Mouse (Mus musculus): ENCODE data around the gene Plekhb1. TPM values are rescaled to one million over a fixed set of nuclear protein-coding genes. Genes with fewer than 3 reads are reported as not detected.

The Plekhb1 gene
- 100 to 1,000 TPM; 207 to 223 TPM for total RNA-seq (2021)

DNA sequence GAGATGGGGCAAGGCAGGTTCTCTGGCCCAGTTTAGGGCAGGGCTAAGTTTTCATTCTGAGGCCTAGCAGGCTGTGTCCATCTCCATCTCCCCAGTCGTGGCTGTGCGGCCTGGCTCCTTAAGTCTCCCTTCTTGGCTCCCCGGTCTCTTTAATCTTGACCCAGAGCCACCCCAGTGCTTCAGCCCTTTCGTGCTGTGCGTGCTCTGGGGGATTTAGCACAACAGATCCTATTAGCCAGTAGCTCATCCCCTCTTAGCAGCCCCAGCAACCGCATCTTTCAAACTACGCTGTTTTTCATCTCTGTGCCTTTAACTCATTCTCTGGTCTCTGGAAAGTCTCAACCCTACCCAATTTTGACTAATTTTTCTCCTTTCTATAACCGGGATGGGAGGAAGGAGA is at the start of gene Plekhb1:
TSS of gene Plekhb1 (minus strand) at position 184 of the 400 bp plus-strand sequence.
- DNase-seq, result no peak

DNA sequence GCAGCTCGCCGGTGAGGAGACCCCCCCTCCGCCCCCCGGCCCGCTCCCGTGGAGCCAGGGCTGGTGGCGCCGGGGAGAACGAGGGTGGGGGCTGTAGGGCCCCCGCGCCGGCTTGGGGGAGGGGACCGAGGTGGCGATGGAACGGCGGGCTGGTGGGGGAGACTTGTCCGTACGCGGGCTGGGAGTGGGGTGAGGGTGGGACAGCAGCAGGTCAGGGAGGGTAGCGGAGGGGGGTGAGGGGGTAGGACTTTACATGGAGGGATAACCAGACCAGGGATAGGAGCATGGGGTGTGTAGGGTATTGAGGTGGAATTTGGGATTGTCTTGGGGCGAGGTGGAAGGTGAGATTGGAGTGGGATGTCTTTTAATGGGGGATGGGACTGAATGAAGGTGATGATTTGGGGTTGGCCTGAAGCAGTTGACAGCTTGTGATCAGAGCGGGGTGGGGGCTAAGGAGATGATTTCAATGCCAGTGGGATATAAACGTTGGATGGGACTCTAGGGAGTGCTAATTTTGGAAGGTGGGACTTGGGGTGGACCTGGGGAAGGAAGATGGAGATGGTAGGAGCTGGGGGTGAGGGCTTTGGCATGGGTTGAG is 44.8 kb upstream of the Plekhb1 start:
- peak in 1 of 2 experiments; percentile 24 for DNase-seq

DNA sequence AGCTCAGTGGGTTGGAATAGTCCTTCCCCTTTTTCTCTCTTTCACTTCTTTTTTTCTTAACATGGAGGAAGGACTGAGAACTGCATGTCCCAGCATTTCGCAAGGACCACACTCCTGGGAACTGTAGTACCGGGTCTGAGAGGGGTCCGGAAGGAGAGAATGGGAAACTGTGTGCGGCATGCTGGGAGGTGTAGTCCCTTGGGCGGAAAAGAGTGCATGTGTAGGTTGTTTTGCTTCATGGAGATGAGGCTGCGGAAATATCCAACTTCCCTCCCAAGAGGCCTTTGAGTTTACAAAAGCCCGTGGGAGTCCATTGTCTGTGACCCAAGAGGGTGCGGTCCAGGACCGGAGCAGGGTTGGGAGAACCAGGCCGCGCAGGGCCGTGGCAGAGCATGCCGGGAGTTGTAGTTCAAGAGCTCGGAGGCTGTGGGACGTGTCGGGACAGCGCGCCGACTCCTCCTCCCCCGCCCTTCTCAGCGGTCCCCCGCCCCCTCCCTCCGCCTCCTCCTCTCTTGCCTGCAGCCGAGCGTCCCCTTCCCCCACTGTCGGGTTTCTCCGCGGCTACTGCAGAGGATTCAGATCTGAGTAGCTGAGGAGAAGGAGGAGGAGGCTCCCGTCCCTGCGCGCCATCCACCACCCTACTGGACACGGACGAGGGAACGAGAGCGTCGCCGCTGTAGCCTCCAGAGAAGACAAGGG is 44.1 kb upstream of the Plekhb1 start, which contains the start of gene Fam168a:
TSS of gene Fam168a (plus strand) at position 493 of the 699 bp plus-strand sequence.
- peak; percentile 92 to 94 for DNase-seq

DNA sequence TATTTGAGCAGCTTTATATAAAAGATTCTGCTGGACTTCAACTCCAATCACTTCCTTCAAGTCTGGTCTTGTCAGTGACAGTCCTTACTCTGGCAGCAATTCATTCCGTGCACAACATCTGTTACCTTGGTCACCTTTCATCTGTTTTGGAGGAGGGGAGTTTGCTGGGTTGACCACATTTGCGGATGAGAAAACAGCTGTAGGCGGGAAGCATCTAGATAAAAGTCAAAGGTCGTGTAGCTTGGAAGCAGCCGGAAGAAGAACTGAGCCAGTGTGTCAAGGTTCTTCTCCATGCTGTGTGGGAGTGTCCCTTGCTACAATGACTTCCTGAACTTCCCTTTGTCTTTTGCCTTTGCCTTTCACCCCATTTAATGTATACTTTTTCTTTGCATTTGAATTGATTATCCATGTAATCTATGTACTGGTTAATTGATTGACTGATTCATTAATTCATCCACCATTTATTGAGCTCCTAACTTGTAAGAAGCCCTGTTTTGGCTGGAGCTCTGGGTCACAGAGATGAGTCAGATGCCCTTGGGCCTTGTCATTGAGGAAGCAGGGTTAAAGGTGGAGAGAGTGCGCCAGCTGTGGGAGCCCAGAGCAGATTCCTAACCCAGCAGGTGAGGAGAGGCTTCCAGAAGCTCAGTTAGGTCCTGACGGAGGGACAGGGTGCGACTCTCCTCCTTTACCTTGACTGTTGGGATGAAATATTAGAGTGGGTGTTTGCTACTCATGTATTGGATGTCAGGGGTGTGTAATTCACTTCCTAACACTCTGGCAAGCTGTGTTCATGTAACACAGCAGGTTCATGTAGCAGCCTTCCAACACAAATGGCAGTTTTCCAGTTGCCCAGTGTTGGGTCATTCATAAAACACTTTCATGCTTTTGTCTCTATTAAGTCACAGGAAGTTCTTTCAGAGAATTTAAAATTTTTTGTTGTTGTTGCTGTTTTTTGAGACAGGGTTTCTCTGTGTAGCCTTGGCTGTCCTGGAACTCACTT is 37.9 kb upstream of the Plekhb1 start:
- DNase-seq, result no peak

DNA sequence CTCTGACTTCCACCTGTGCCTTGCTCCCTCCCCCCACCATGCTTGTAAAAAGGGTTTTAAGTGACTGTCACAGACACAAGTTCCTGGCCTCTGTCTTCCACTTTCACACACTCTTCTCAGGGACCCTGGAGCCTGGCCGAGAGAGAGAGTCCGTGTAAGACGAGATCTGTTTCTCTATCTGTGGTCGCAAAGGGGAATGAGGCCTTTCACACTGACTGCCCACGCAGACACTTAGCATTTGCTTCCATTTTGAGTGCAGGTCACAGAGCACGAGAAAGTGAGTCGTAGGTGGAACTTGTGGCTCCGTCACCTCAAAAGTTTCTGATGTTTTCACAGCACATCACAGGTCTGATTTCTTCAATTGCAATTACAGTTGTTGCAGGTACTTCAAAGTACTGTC is 31.0 kb upstream of the Plekhb1 start:
- no peak for DNase-seq

DNA sequence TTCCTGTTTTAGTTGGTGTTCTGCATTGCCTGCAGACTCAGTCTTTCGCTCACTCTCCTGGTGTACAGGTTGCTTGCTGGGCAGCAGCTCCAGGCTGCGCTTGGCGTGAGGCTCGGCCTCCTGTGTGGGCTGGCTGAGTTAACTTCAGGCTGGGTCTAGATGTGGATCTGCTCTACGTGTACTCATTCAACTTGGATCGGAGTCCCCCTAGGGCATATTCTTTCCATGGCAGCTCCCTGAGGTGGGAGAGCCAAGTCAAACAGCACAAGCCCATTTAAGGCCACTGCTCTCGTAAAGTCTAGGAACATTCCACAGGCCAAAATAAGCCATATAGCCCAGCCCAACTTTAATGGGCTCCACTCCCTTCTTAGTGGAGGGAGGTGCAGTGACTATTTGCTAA is 26.3 kb upstream of the Plekhb1 start:
- DNase-seq, result no peak

DNA sequence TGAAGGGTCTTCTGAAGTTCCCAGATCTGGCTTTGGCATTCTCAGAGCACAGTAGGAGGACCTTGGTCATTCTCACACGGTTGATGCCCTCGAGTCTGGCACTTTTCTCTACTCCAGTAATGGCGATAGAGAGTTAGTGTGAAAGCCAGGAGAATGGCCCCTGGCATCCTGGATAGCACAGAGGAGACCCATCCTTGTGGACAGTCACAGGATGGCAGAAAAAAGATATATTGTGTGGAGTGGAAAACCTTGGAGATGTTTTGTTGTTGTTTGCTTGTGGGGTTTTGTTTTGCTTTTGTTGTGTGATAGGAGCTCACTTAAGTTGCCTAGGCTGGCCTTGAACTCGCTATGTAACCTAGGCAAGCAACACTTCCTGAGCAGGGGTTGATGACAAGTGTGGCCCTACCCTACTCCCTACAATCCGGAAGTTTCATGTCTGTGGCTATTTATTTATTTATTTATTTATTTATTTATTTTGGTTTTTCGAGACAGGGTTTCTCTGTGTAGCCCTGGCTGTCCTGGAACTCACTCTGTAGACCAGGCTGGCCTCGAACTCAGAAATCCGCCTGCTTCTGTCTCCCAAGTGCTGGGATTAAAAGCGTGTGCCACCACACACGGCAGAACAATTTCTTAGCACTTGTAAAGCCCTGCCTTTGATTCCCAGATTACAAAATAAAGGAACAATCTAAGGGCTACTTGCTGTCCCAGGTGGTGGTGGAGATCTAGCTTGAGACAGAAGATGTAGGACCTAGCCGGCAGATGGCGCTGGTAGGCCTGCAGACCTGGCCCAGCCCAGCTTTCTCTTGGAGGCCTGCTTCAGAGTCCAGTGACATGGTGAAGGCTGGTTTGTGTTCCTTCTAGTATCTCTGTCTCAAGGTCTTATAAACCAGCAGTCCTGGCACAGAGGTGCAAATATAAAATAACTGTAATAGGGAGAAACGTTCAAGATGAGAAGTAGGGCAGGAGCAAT is 23.1 kb upstream of the Plekhb1 start:
- DNase-seq, result peak; percentile 50 to 65

DNA sequence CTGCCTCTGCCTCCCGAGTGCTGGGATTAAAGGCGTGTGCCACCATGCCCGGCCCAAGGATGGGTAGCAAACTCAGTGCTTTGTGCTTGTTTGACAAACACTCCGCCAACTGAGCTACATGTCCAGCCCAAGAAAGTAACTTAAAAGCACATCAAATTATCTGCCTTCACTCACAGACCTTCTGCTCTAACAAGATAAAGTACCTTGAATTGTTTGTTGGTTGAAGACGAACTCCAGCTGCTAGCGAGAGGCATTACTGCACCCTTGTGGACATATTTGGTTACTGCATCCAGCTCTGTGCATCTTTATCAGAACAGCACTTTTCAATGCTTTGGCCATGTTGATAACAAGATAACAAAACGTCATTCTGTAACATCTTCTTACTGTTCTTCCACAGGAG is 22.3 kb upstream of the Plekhb1 start:
- peak in 1 of 2 experiments; percentile 25 for DNase-seq

DNA sequence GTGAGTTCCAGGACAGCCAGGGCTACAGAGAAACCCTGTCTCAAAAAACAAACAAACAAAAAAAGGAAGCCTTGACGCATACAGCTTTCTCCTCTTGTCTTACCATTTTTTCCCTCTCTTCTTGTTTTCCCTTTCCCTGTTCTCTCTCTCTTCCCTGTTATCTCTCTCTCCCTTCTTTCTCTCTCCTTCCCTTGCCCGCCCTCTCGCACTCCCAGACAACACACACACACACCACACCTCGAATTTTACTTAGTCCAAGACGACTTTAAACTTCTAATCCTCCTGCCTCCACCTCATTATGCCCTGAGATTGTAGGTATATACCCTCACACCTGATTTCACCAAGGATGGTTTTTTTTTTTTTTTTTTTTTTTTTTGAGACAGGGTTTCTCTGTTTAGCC is 21.9 kb upstream of the Plekhb1 start:
- no peak for DNase-seq

DNA sequence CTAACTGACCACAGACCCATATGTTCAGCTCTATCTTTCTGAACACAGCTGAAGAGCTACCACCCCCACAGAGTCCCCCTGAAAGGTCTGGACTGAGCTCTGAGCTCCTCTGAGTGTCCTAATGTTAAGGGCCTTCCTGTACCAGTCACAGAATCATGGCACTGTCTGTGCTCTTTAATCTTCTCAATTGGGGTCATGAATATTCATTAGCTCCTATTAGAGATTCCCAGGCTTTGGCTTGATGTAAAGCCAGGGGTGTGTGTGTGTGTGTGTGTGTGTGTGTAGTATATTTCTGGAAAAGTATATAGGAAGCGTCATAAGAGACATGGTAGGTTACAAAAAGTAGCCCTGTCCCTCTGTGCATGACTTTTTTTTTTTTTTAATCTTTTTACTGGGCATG is 21.0 kb upstream of the Plekhb1 start:
- no peak for DNase-seq

DNA sequence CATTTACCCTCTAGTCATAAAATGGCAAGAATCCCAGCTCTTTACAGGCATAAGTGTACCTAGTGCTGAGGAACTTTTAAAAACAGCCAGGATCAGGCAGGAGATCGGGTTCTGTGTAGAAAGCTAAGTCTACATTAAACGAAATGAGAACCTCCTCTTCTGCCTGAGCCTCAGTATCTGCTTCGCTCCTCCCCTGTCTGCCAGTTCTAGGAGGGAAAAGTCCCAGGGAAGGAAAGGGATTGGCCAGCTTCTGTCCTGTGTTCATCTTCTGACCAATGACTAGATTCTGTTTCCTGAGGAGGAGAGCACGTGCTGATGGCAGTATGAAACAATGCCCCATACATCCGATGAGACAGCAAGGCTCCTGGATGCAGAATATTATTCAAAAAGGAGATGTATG is 18.9 kb upstream of the Plekhb1 start:
- no peak for DNase-seq

DNA sequence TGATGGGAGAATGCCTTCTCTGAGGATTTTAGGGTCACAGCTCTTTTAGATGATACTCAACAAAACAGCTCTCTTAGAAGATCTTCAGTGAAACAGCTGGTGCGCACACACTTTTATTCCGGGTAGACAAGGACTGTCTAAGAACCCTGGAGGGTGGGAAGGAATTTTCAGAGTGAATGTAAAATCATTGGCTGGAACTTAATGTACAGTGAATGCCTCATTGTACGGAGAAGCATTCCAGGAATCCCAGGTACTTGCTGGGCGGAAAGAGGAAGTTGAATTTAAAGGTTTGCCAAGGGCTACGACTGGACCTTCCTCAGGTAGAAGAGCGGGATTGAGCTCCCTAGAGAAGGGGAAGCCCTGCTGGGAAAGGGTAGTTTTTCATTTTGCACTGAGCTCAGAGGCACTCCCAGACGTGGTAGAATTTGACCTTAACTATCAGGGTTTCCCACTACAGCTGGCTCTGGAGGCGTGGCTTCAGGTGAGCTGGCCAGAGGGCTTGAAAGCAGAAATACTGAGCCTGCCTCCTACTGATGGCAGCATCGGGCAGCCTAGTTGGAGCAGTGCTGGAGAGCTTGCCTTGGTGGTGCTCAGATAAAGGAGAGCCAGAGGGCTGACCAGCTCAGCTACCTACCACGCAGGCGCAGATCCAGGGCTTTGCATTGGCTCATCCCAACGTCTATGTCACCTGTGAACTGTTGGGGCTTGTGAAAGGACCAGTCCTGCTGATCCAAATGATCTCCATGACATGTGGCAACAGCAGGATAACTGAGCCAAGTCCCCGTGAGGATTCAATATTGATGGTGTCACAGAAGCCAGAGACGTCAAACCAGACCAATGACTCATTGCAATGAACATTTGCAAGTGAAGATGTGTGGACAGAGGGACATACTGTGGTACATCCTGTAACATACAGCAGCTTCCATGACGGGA is 17.0 kb upstream of the Plekhb1 start:
- DNase-seq, result no peak

DNA sequence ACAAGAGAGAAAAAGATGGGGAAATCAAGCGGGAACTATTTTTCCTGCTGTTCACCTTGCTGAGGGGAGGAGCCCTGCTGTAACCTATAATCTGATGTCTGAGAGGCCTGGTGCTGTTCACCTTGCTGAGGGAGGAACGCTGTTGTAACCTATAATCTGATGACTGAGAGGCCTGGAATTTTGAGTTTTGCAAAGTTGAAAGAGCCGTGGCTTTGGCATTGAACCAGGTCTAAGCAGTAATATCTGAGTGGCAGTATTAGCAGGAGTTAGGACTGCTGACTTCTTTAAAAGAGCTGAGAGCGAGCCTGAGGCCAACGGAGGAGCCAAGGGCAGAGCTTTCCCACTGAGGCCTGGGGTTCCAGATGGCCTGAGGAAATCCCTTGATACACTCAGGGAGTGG is 15.8 kb upstream of the Plekhb1 start:
- no peak for DNase-seq

DNA sequence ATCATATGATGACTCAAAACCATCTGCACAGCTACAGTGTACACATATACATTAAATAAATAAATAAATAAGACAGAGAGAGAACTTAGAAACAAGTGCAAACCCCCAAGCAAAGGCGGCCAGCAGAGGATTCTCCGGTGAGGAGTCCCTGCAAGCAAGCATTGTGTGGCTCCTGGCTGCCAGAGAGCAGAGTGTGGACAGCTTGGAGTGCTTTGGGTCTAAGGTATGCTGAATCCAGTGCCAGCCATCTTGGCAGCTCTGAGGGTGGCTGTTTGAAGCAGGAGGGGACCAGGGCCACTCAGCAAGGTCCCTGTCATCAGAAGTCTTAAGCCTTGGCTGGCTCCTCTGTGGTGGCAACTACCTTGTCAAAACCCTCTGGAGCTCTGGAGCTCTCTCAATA is 12.7 kb upstream of the Plekhb1 start:
- no peak for DNase-seq

DNA sequence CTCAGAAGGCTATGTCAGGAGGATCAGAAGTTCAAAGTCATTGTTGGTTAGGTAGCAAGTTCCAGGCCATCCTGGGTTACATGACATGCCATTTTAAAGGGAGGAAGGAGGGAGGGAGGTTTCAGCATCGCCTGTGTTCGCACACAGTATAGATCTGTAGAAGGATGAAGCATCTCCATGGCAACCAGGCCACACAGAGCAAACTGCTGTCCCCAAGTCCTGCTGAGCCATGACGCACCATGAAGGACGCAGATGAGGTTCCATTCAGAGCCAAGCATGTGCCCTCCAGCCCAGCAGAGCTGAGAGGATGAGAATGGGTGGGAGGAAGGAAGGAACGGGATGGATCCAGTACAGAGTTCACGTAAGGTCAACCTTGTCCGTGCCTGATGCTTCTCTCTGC is 11.2 kb upstream of the Plekhb1 start:
- DNase-seq, result no peak

DNA sequence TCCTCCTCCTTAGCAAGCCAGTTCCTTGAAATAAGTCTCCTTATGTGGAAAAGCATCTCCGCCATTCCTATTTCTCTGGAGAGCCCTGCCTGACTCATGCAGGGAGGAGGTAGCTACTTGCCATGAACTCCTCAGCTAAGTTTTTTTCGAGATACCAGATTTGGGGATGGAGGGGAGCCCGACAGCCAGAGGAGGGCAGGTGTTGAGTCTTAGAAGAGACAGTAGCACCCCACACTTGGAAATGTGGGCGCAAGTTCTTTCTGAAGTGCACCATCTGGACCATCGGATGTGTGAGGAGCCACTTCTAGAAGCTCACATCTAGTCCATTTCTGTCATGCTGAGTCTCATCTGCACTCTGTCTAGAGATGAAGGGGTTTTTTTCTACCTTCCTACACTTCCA is 8.4 kb upstream of the Plekhb1 start:
- DNase-seq, result no peak

DNA sequence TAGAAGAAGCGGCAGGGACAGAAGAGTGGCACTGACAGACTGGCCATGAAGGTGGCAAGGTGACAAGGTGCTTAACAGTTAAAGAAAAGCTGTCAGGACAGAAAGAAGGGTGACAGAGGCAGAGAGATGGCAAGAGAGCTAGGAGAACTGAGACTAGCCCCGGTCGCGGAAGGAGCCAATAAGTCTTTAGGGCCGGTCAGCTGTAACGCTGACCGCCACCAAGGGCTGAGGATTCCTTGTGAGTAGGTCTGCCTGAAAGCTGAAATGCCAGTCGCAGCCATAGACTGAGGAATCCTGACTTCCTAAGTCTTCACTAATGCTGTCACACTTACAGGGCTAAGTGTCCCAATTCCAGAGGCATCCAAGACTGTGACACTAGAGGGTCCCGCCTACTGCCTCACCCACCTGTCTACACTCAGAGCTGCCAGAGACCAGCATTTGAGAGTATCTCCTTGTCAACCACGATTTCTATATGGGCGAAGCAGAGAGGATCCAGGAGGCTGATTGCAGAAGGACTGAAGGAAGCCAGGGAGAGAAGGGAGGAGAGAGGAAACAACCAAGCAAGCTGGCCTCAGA is 1.6 kb upstream of the Plekhb1 start:
- no peak for DNase-seq

DNA sequence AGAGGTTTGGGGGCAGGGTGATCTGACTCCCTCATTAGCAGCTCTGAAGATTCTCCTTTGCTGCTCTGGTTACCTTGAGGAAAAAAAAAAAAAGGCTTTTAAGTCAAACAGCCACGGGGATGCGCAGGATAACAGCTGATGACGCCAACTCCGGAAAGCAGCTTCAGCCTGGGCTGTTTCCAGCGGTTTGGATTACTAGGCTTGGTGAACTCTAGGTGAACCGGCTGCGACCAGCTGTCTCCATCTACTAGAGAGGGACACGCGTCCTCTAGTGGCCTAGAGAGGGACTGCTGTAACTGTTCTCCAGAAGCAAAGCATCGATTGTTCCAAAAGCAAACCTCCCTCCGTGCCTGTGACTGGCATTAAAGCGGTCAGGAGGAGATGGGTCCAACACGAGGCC is 976 bp upstream of the Plekhb1 start:
- peak; percentile 83 to 84 for DNase-seq

DNA sequence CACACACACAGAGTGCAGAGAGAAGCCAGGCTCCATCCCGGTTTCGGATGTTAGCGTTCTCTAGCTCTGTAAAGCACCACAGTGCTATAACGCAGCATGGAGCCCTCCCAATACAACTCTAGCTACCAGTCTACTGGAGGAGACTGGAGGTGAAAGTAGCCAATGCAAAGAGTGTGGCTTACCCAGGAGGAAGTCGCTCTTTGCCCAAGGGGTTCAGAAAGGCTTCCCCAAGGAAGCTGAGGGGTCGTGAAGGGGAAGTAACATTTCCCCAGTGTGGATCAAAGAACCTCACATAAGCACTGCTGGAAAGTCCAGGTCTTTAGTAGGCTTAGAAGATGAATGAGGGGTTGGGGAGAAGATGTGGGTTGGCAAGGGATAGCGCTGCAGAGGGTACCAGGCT is 950 bp downstream of the Plekhb1 start:
- DNase-seq, result no peak

DNA sequence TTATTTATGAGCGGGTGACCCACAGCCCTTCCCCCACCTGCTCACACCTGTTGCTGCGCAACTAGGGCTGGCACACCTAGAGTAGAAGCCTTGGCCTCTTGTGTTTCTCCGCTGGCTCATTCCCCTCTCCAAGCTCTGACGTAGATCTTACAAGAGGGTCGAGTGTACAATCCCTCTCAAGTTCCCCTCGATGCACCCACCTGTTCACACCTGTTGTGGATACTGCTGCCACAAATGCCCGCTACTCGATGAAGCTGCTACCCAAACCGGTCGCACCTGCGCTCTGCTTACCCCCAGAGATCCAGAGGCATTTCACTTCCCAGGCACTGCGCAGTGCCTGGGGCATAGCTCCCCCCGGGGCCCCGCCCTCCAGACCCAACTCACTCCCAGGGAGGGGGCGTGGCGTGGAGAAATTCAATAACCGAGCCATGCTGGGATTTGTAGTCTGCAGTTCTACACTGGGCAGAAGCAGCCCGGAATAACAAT is 4.1 kb downstream of the Plekhb1 start:
- no peak for DNase-seq
